Mouse (Mus musculus): ENCODE data around the gene Gm20388.

The Gm20388 gene

DNA sequence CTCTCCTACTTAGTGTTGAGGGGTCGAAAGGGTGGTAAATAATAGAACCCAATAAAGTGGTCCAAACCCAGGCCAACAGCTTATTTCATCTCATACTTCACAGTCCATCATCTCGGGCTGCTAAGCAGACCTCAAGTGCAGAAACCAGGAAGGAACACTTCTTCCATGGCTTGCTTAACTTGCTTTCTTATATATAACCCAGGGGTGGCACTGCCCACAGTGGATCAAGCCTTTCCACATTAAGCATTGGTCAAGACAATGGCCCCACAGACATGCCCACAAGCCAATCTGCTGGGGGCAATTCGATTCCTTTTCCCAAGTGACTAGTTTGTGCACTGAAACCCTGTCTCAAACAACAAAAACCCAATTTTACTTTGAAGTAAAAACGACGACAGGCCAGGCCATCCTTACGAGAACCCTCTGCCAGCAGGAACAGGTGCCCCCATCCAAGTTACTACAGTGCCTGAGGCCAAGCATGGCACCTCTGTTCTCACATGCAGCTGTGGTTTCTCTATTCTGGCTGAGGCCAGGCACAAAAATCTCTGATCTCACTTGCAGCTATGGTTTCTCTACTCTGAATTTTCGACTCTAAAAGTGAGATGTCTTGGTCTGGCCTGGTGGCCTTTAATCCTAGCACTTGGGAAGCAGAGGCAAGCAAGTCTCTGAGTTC lies 3007.9 kb downstream of the Gm20388 start:
- no peak for DNase-seq (ENCODE audit: low spot score)

GRCm38 (mm10) chr8:122920890-122921289 lies 3010.2 kb downstream of the Gm20388 start:
- DNase-seq (ENCODE audit: low spot score) = peak; percentile 28

DNA sequence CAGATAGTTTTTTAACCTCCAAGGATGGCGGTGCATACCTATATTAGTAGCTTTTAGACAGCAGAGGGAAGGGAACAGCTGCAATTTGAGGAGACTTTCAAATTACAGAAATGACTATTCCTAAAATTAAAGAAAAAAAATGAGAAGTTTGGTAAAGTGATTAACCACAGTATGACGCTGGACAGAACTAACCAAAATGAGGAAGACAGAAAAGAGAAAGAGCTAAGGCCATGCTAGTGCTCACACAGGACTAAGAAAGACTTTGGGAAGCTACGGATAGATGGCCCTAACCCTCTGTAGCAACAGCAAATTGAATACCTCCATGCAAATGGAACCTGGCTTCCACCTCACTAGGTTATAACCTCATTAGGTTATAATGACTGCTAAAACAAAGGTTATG lies 3012.3 kb downstream of the Gm20388 start:
- no peak for DNase-seq (ENCODE audit: low spot score)

DNA sequence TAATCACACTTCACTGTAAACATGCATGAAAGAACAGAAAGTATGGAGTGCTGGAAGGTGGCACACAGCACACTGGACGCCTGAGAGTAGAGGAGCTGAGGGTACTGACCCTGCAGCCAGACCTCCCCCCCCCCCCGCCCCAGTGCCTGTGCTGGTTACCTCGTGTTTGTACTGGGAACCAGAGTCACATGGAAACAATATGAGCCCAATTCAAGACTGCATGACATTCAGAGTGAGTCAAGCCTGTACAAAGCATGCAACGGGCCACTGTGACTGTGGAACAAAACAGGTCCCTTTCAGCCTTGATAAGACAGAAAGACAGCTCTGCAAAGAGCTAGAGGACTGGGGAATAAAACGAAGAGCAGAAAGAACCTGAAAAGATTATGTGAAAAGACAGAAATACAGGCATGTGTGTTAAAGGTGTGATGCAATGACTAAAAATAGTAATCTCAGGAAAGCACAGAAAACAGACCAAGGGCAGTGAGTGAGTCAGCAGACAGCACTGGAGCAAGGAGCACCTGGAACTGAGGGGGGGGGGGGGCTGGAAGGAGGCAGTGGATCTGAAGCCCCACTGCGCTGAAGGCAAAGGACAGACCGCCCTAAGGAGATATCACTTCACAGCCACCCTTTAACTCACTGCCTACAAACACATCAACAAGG lies 3012.9 kb downstream of the Gm20388 start:
- DNase-seq (ENCODE audit: low spot score) = no peak

GRCm38 (mm10) chr8:122924091-122924490 lies 3013.4 kb downstream of the Gm20388 start:
- no peak for DNase-seq (ENCODE audit: low spot score)

DNA sequence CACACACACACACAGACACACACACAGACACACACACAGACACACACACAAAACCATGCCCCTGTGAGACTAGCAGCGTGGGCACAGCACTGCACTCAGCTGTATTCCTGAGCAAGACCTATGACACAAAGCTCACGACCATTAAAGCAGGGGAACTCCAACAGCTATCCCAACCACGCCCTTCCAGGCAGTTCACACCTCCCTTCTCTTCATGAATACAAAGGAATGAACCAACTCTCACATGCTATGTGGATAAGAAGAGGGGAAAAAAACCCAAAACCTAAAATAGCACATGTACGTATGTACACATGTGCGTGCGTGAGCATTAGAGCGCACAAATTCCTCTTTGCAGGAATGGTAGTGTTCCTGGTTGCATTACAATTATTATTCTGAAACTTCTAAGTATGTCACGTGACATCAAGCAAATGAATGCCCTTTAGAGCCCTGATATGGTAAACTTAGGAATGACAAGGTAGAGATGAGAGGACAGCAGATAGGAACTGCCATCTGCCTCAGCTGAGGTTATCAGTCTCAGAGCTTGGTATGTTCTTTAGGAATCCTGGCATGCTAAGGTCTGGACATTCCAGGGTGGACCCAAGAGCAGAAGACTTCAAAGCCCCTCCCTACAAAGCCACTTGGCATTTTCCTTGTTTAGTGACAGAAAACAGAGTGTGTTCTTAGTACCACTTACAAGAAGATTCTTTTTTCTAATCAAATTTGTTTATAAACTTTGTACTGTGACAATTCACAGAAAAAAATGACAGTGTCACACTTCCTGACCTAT lies 3015.5 kb downstream of the Gm20388 start:
- DNase-seq (ENCODE audit: low spot score) = no peak

DNA sequence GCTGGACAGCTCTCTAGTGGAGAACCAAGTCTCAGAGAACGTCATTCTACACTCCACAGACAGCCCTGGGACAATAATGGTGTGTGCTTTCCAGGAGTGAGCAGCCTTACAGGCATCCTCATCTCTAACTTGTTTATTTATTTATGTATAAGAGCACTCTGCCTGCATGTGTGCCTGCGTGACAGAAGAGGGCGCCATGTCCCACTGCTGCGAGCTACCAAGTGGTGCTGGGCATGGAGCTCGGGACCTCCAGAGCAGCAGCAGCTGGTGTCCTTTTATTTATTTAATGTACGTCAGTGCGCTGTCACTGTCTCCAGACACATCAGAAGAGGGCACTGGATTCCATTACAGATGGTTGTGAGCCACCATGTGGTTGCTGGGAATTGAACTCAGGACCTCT lies 3016.1 kb downstream of the Gm20388 start:
- DNase-seq (ENCODE audit: low spot score) = no peak

DNA sequence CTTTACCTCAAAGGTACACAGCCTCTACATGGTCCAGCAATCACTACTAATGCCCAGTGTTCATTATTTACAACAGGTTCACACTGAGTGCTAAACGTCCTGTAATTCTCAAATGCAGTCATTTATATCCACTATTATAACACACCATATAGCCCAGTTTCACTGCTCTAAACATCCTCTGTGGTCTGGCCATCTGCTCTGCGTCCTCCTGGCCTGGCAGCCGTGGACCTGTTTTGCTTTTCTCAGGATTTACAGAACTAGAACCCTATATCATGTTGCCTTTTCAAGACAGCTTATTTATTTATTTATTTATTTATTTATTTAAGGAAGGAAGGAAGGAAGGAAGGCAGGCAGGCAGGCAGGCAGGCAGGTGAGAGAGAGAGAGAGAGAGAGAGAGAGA lies 3017.2 kb downstream of the Gm20388 start:
- no peak for DNase-seq (ENCODE audit: low spot score)

DNA sequence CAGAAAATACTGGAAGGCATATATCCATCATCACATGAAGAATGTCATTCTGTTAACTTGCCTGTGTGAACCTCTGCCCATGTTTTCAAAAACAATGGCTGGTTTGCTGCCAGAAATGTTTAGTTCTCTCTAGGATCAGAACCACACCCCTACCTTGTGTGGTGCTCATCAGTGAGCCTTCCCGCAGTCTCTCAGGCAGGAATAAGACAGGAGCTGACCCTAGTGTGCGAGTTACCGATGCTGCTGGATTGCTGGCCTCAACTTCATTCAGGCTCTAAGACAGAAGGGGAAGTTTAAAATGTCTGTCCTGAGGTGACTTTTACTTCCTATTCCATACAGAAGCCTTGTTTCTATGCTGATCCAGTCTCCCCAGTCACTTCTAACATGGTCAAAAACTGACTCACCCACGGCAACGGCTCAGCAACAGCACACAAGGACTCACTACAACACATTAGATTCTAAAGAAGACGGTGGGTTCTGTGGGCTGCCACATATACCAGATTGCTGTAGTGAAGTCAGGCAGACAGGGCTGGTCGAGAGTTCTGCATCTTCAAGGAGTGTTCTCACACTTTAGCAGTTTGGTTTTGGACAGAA lies 3018.1 kb downstream of the Gm20388 start:
- no peak for DNase-seq (ENCODE audit: low spot score)

- no peak for DNase-seq (ENCODE audit: low spot score)
Observed at GRCm38 (mm10) chr8:122931834-122932560, 3021.4 kb downstream of the Gm20388 start.

GRCm38 (mm10) chr8:122932561-122932959 lies 3021.9 kb downstream of the Gm20388 start:
- no peak for DNase-seq (ENCODE audit: low spot score)

DNA sequence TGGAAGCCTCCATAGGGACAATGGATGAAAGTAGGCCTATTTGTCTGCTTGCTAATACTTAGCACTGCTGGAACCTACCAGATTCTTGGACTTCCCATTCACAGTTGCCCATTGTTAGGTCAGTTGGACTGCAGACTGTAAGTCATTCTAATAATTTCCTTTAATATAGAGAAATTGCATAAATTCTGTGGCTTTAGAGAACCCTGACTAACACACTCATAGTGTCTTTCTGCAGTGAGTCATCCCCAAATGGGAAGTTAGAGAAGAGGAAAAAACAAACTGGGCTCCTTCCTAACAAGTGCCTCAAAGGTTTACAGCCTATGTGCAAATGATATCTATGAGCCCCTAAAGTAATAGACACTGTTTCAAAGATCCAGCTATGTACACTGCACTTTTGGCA lies 3023.3 kb downstream of the Gm20388 start:
- DNase-seq (ENCODE audit: low spot score) = no peak

- DNase-seq (ENCODE audit: low spot score) = no peak
Observed at GRCm38 (mm10) chr8:122935118-122935517, 3024.5 kb downstream of the Gm20388 start.

GRCm38 (mm10) chr8:122935912-122936311 lies 3025.3 kb downstream of the Gm20388 start:
- no peak for DNase-seq (ENCODE audit: low spot score)

GRCm38 (mm10) chr8:122937545-122938053 lies 3027.0 kb downstream of the Gm20388 start:
- DNase-seq (ENCODE audit: low spot score) = no peak

GRCm38 (mm10) chr8:122938170-122938569 lies 3027.5 kb downstream of the Gm20388 start:
- peak; percentile 41 for DNase-seq (ENCODE audit: low spot score)

DNA sequence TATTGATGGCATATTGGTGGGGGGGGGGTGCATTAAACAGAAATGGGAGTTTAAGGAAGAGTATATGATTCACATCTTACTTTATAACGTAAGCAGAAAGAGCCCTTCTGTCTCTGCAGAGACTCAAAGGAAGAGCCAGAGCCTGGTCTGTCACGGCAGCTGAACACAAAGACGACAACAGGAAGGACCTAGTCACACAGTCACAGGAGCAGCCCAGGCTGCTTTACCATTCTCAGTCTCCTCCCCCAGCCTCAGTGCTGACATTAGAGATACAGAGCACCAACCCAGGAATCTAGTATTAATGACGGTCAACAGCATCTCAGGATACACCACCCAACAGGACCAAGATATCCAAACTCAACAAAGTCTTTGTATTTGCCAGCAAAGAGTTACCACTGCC lies 3027.9 kb downstream of the Gm20388 start:
- DNase-seq (ENCODE audit: low spot score) = no peak

- no peak for DNase-seq (ENCODE audit: low spot score)
Observed at GRCm38 (mm10) chr8:122942803-122943713, 3032.4 kb downstream of the Gm20388 start.

DNA sequence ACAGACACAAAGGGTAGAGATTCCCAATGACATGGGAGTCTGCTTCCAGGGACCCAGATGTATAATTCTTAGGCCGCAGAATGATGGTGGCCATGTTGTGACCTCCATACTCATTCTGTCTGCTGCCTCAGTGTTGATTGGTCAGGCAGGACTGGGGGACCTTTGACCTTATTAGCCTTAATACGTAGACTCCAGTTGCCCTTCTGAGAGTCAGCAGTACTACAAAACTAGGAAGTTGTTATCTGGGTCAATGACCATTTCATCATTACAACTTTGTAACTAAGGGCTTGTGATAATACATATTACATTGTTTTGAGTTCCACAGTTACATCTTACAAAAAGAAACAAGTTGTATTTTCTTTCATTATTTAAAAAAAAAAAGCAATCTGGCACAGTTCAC lies 3035.1 kb downstream of the Gm20388 start:
- DNase-seq (ENCODE audit: low spot score) = no peak

GRCm38 (mm10) chr8:122949701-122950100 lies 3039.1 kb downstream of the Gm20388 start:
- DNase-seq (ENCODE audit: low spot score) = no peak

DNA sequence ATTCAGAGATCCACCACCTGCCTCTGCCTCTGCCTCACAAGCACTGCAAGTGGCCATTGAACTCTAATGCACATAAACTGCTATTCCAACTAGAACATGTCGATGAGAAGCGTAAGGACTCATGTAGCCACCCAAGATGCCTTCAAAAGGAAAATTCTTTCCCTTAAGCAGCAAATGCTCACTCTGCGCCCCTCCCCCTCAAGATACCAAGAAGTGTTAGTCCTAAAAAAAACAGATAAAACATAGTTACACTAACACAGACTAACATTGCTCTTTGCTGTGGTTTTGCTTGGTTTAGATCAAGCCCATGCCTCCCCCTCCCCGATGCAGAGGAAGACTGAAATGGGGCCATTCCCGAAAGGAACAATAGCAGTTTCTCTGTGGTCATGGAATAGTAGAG lies 3040.8 kb downstream of the Gm20388 start:
- DNase-seq (ENCODE audit: low spot score) = no peak

Data from retina, embryonic 14.5 days (tissue).